Comparison of ENCODE assay signal across 35 mouse cellular contexts in the genomic region with DNA sequence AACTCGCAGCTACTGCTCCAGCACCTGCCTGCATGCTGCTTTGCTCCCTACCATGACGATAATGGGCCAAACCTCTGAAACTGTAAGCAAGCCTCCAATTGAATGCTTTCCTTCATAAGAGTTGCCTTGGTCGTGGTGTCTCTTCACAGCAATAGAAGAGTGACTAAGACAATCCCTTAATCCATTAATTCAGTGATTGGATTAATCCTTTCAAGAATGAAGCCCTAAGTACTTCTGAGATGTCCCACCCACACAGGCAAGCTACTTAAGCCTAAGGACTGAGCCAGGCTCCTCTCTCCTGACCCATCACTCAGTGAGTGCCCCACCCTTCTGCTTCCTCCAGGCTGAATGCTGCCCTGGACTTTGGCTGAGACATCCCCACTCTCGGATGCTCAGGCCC. TPM values are rescaled to one million over a fixed set of nuclear protein-coding genes. Genes with fewer than 3 reads are reported as not detected.
"Had no signal": no experiment of that assay in that cellular context is flagged by ENCODE, and none has a peak within 500 bp of the region (broad histone marks: within the 10 kb centered on the region; RNA-seq: fewer than 3 reads in every experiment).

No protein-coding gene starts in this region.

- H3K4me3 ChIP-seq: heart, embryonic 10.5 days; heart, embryonic 12.5 days; heart, embryonic 13.5 days; heart, embryonic 15.5 days; hindbrain, embryonic 10.5 days; hindbrain, embryonic 12.5 days; hindbrain, embryonic 13.5 days; hindbrain, embryonic 15.5 days; intestine, embryonic 15.5 days; kidney, embryonic 15.5 days; layer of hippocampus, adult 2 months had no signal

- H3K27ac ChIP-seq: heart, embryonic 10.5 days; heart, embryonic 13.5 days; heart, embryonic 15.5 days; hindbrain, embryonic 10.5 days; hindbrain, embryonic 12.5 days; hindbrain, embryonic 13.5 days; hindbrain, embryonic 14.5 days; hindbrain, embryonic 15.5 days; hindbrain, postnatal 0 days; intestine, embryonic 15.5 days; kidney, embryonic 15.5 days; kidney, postnatal 0 days; layer of hippocampus, adult 2 months had no signal

- H3K9me3 ChIP-seq: heart, embryonic 10.5 days; heart, embryonic 12.5 days; heart, embryonic 13.5 days; heart, embryonic 15.5 days; hindbrain, embryonic 10.5 days; hindbrain, embryonic 12.5 days; hindbrain, embryonic 13.5 days; hindbrain, embryonic 15.5 days; intestine, embryonic 15.5 days; kidney, embryonic 15.5 days had no signal

- H3K36me3 ChIP-seq: heart, embryonic 10.5 days; heart, embryonic 12.5 days; heart, embryonic 13.5 days; heart, embryonic 15.5 days; hindbrain, embryonic 10.5 days; hindbrain, embryonic 12.5 days; hindbrain, embryonic 13.5 days; hindbrain, embryonic 15.5 days; intestine, embryonic 15.5 days; kidney, embryonic 15.5 days had no signal

- ATAC-seq: hindbrain, embryonic 16.5 days; hindbrain, postnatal 0 days; inflammation-experienced regulatory T-cells, adult 6 months; intestine, embryonic 15.5 days; intestine, embryonic 16.5 days; intestine, postnatal 0 days had no signal

- H3K4me1 ChIP-seq: hindbrain, embryonic 10.5 days; hindbrain, embryonic 12.5 days; hindbrain, embryonic 13.5 days; hindbrain, embryonic 15.5 days; kidney, embryonic 15.5 days had no signal

- DNase-seq: heart, postnatal 10 days; heart, postnatal 14 days; heart, postnatal 36 days; heart, postnatal 4 days; kidney, adult 11 months; kidney, adult 18-20 months; kidney, adult 2 months; kidney, adult 8-10 months; kidney, adult 9 months; kidney, postnatal 10 days; kidney, postnatal 14 days; kidney, postnatal 25 days; kidney, postnatal 36 days; kidney, postnatal 4 days; layer of hippocampus, adult 9-11 months; layer of hippocampus, postnatal 36 days had no signal

- H3K27me3 ChIP-seq: heart, embryonic 12.5 days; heart, embryonic 13.5 days; heart, embryonic 15.5 days; hindbrain, embryonic 12.5 days; hindbrain, embryonic 13.5 days; hindbrain, embryonic 15.5 days; intestine, embryonic 15.5 days; kidney, embryonic 15.5 days had no signal

- H3K9ac ChIP-seq: heart, embryonic 12.5 days; heart, embryonic 13.5 days; heart, embryonic 15.5 days; hindbrain, embryonic 12.5 days; hindbrain, embryonic 13.5 days; hindbrain, embryonic 14.5 days; hindbrain, embryonic 15.5 days; intestine, embryonic 15.5 days; kidney, embryonic 15.5 days had no signal

- H3K4me2 ChIP-seq: heart, embryonic 11.5 days; heart, embryonic 12.5 days; heart, embryonic 13.5 days; heart, embryonic 15.5 days; hindbrain, embryonic 12.5 days; hindbrain, embryonic 13.5 days; hindbrain, embryonic 14.5 days; hindbrain, embryonic 15.5 days; intestine, embryonic 15.5 days; kidney, embryonic 15.5 days had no signal

RNA-seq across cellular contexts. Expression of a gene that starts 49.2 kb away (rescaled TPM):
- polyA plus RNA-seq: inflammation-experienced regulatory T-cells, adult 6 months had no signal
